Mouse (Mus musculus): ENCODE measurements around the gene Mettl9. TPM values are rescaled to one million over a fixed set of nuclear protein-coding genes. Genes with fewer than 3 reads are reported as not detected.

The Mettl9 gene
- polyA plus RNA-seq, 1 experiment, result 43.4 TPM

DNA sequence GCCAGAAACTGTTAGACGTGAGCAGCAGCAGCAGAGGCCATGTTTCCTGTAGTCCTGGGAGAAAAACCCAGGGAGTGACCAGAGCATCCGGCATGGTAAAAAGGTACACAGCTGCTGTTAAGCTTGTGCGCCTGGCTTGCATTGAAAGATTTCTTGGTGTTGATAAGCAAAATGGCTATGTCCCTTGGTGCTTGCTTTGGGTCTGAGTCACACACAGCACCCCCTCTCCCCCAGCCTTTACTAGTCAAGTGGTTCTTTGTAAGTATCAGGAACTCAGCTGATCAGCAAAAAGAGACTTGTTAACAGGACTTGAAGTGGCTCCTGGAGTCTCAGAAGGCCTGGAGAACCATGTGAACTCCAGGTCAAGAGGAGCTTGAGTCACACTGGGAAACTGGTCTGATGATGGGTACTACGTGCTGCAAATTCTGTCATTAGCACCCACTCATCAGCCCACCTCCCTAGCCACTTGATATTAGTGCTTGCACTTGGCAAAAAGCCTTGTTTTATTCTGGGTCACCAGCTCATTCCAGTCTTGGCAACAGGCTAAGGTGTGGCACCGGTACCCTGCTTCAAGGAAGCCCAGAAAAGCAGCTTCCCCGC, 40.7 kb downstream of the Mettl9 start:
- Histone ChIP-seq H3K27ac (ENCODE audit: insufficient read depth, low read depth, low read length) (peak overlapping the region; percentile 98), H3K4me1 (ENCODE audit: control insufficient read depth, insufficient read depth, low read length) (peaks cover 42% of the 10 kb centered on the region), H3K4me3 (ENCODE audit: insufficient read depth, low read length) (peak overlapping the region; percentile 53)
- 0 out of 2 replicates have a peak, but pooled peaks have one; percentile 17 for TF ChIP-seq CTCF (IDR thresholded peaks at IDR 0.05; ENCODE audit: low read depth, low read length)
- no peak for TF ChIP-seq POLR2A (IDR thresholded peaks at IDR 0.05; ENCODE audit: borderline replicate concordance, low read depth, low read length)

DNA sequence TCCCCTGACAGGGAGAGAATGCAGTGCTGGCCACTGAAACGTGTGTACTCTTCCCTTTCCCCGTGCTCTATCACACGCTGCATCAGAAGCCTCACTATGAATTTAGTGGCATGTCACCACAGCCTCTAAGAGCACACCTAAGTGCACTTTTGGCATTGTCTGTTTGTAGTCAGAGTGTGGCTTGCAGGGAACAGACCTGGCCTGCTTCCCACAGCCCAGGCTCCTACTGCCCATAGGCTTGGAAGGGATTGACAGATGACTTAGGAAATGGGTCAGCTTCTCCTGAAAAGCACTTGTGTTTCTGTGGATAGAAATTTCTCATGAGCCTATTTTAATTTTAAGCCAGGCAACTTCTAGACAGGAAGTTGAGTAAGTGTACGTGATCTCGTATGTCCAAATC, 41.2 kb downstream of the Mettl9 start:
- Histone ChIP-seq H3K4me3 (ENCODE audit: insufficient read depth, low read length) (peak overlapping the region; percentile 53), H3K27ac (ENCODE audit: insufficient read depth, low read depth, low read length) (peak overlapping the region; percentile 98), H3K4me1 (ENCODE audit: control insufficient read depth, insufficient read depth, low read length) (peaks cover 39% of the 10 kb centered on the region)
- TF ChIP-seq POLR2A (IDR thresholded peaks at IDR 0.05; ENCODE audit: borderline replicate concordance, low read depth, low read length) (no peak), CTCF (IDR thresholded peaks at IDR 0.05; ENCODE audit: low read depth, low read length) (no peak)

DNA sequence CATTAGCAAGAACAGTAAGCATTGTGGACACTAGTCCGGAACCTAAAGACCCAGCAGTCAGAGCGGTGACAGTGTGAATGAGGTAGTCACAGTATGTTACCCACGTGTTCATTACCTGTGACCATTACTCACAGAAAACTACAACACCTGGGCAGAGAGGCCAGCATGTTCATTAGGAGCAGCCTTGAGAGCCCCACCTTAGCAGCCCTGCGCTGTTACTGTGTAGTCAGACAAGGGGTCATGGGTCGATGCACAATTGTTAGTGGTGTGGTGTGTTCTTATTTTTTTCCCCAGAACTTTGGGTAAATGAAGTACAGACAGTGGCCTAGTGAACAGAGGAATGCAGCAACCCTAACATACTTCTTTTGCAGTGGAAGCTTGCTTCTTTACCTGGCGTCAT, 43.1 kb downstream of the Mettl9 start:
- H3K4me1 ChIP-seq (ENCODE audit: control insufficient read depth, insufficient read depth, low read length), result peaks cover 21% of the 10 kb centered on the region
- H3K4me3 ChIP-seq (ENCODE audit: insufficient read depth, low read length), result no peak overlapping the region
- no peak for TF ChIP-seq CTCF (IDR thresholded peaks at IDR 0.05; ENCODE audit: low read depth, low read length)
- TF ChIP-seq POLR2A (IDR thresholded peaks at IDR 0.05; ENCODE audit: borderline replicate concordance, low read depth, low read length), result no peak
- no peak overlapping the region for H3K27ac ChIP-seq (ENCODE audit: insufficient read depth, low read depth, low read length)

DNA sequence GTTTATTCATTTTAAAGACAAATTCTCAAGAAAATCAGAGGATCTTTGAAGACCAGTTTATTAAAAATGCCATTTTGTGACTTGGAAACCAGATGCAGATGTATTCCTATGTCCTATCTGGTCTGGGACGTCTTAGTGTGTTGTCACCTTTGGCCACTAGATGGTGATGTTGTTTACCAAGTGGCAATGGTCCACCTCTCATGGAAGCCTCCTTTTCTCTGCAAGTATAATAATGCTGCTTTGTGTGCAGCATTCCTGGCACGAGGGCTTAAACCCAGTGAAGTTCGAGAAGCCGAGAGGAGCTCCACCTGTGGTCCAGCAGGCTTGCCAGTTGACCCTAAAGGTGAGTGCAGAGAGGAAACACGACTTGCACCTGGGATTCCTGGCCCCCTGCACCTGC, 43.6 kb downstream of the Mettl9 start:
- H3K4me3 ChIP-seq (ENCODE audit: insufficient read depth, low read length), result no peak overlapping the region
- peaks cover 21% of the 10 kb centered on the region for H3K4me1 ChIP-seq (ENCODE audit: control insufficient read depth, insufficient read depth, low read length)
- TF ChIP-seq POLR2A (IDR thresholded peaks at IDR 0.05; ENCODE audit: borderline replicate concordance, low read depth, low read length) (no peak), CTCF (IDR thresholded peaks at IDR 0.05; ENCODE audit: low read depth, low read length) (no peak)
- H3K27ac ChIP-seq (ENCODE audit: insufficient read depth, low read depth, low read length), result no peak overlapping the region

DNA sequence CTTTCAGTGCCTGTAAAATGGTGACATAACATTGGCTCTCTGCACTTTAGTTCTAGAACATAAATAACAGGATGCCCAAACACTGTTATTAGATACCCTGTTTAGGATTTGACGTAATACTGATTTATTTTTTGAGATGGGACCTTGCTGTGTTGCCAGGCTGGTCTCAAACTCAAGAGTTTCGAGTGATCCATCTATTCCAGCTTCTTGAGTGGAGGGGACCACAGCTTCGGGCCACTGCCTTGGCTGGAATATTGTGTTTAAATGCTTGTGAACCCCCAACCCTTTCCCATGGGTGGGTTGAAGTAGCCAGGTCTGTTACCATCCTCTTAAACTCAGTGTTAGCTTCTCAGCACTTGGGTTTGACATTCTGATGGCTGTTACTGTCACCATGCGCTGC, 47.1 kb downstream of the Mettl9 start, which contains the start of gene Otoa:
Otoa (plus strand) TSS at position 301 of the 400 bp plus-strand sequence.
- peaks cover 13% of the 10 kb centered on the region for H3K4me1 ChIP-seq (ENCODE audit: control insufficient read depth, insufficient read depth, low read length)
- H3K27ac ChIP-seq (ENCODE audit: insufficient read depth, low read depth, low read length), result no peak within 1 kb of the TSS
- H3K4me3 ChIP-seq (ENCODE audit: insufficient read depth, low read length), result no peak within 1 kb of the TSS
- TF ChIP-seq CTCF (IDR thresholded peaks at IDR 0.05; ENCODE audit: low read depth, low read length) (no peak), POLR2A (IDR thresholded peaks at IDR 0.05; ENCODE audit: borderline replicate concordance, low read depth, low read length) (no peak)

DNA sequence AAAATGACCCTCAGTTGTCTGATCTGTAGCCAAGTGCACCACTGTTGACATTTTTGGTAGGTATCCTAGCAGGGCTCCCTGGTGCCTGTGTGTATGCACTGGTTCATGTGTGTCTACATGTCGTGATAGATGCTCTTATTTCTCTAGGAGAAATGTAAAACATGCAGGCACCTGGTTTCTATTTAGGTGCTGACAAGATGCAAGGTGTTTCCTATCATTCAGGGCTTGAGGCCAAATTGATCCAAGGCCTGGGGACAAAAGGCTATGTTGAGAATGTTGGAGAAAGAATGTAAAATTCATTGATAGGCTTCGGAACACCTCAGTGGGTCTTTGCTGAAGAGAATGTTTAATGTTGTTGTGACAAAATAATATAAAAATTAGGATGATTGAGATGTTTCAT, 47.6 kb downstream of the Mettl9 start:
- TF ChIP-seq POLR2A (IDR thresholded peaks at IDR 0.05; ENCODE audit: borderline replicate concordance, low read depth, low read length) (no peak), CTCF (IDR thresholded peaks at IDR 0.05; ENCODE audit: low read depth, low read length) (no peak)
- Histone ChIP-seq H3K27ac (ENCODE audit: insufficient read depth, low read depth, low read length) (no peak overlapping the region), H3K4me1 (ENCODE audit: control insufficient read depth, insufficient read depth, low read length) (peaks cover 12% of the 10 kb centered on the region), H3K4me3 (ENCODE audit: insufficient read depth, low read length) (no peak overlapping the region)

DNA sequence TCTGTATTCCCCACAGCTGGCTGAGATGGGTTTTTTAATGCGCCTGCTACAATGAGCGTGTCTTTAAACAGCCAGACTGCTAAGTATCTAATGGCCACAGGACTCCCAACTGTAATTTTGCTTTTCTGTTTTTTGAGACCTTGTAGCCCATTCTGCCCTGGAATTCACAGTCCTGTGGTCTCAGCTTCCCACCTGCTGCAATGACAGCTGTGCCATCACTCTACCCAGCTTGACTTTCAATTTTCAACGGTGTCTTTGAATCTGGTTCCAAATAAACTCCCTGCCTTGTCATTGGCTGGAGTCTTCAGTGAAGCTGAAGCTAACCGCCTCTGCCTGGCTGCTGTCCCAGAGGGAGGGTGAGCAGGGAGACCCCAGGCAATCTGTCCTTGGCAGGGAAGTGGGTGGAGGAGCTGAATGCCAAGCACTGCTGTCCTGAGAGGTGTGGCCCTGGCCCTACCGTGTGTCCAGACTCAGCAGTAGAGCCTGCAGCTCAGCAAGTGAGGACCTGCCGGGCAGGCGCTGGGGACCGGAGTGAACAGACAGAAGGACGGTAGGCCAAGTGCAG, 48.8 kb downstream of the Mettl9 start:
- no peak for TF ChIP-seq CTCF (IDR thresholded peaks at IDR 0.05; ENCODE audit: low read depth, low read length)
- no peak for TF ChIP-seq POLR2A (IDR thresholded peaks at IDR 0.05; ENCODE audit: borderline replicate concordance, low read depth, low read length)
- Histone ChIP-seq H3K4me1 (ENCODE audit: control insufficient read depth, insufficient read depth, low read length) (peaks cover 8% of the 10 kb centered on the region), H3K27ac (ENCODE audit: insufficient read depth, low read depth, low read length) (no peak overlapping the region), H3K4me3 (ENCODE audit: insufficient read depth, low read length) (no peak overlapping the region)

DNA sequence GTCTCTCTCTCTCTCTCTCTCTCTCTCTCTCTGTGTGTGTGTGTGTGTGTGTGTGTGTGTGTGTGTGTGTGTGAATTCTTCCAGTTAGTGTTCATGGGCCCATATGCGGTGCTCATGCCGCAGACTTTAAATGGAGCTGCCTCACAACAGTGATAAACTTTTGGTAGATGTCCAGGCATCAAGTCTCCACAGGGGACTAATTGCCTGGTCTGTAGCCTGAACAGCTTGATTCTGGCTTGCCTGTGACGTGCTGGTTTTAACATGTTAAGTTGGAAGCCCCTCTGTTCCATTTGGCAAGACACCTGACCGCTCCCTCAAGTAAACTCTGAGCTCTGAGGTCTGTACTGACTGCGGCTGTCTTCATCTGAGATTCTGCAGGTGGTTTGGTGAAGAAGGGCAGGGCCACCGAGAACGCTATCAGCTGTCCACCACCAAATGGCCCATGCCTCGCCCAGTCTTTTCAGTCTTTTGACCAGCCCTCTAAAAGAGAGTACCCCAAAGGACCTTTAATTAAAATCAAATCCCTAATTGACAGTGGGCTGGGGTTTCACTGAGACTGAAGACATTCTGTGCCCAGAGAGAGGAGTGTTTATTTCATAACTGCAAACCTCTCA, 50.7 kb downstream of the Mettl9 start:
- Histone ChIP-seq H3K4me3 (ENCODE audit: insufficient read depth, low read length) (no peak overlapping the region), H3K4me1 (ENCODE audit: control insufficient read depth, insufficient read depth, low read length) (peaks cover 6% of the 10 kb centered on the region), H3K27ac (ENCODE audit: insufficient read depth, low read depth, low read length) (no peak overlapping the region)
- TF ChIP-seq POLR2A (IDR thresholded peaks at IDR 0.05; ENCODE audit: borderline replicate concordance, low read depth, low read length) (no peak), CTCF (IDR thresholded peaks at IDR 0.05; ENCODE audit: low read depth, low read length) (no peak)

DNA sequence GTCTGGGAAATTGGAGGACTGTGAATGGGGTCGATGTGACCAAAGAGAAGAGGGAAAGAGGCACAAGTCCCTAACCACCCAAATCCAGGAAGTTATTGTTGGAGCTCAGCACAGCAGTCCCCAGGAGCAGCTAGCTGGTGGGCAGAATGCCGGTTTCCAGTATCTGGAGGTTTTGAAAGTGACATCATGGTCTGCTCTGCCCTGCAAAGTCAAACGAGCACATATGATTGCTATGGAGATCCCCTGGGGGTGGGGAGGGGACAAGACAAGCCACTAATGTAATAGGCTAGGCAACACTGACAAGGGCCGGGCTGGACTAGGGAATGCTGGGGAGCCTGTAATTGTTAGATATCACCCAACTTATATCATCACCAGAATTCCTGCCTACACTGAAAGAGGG, 51.3 kb downstream of the Mettl9 start:
- H3K27ac ChIP-seq (ENCODE audit: insufficient read depth, low read depth, low read length), result no peak overlapping the region
- TF ChIP-seq POLR2A (IDR thresholded peaks at IDR 0.05; ENCODE audit: borderline replicate concordance, low read depth, low read length) (no peak), CTCF (IDR thresholded peaks at IDR 0.05; ENCODE audit: low read depth, low read length) (no peak)
- H3K4me3 ChIP-seq (ENCODE audit: insufficient read depth, low read length), result no peak overlapping the region
- peaks cover 6% of the 10 kb centered on the region for H3K4me1 ChIP-seq (ENCODE audit: control insufficient read depth, insufficient read depth, low read length)

DNA sequence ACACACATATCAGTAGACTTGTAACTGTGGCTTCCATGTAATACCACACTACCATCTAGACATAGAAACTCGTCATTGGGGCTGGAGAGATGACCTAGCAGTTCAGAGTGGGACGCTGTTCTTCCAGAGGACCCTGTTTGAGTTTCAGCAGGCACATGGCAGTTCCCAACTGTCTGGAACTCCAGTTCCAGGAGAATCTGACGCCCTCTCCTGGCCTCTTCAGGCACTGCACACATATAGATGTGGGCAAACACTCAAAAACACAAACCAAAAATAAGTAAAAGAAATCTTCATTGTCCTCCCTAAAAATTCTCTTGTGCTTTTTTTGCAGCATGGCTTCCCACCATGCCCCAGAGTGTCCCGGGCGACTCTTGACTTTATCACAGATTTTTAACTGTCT, 54.5 kb downstream of the Mettl9 start:
- Histone ChIP-seq H3K27ac (ENCODE audit: insufficient read depth, low read depth, low read length) (no peak overlapping the region), H3K4me3 (ENCODE audit: insufficient read depth, low read length) (no peak overlapping the region), H3K4me1 (ENCODE audit: control insufficient read depth, insufficient read depth, low read length) (peaks cover 6% of the 10 kb centered on the region)
- TF ChIP-seq POLR2A (IDR thresholded peaks at IDR 0.05; ENCODE audit: borderline replicate concordance, low read depth, low read length), result no peak
- peak; percentile 9; the same call in 1 of the 2 replicates for TF ChIP-seq CTCF (IDR thresholded peaks at IDR 0.05; ENCODE audit: low read depth, low read length)

Measured in bone marrow macrophage, adult 2 months (primary cell).